Mouse (Mus musculus): ENCODE results near the gene Fars2. TPM values are rescaled to one million over a fixed set of nuclear protein-coding genes. Genes with fewer than 3 reads are reported as not detected.

Gene Fars2
- 10 to 100 TPM; 31.9 to 45.2 (median 36.4) TPM for total RNA-seq (2022)

DNA sequence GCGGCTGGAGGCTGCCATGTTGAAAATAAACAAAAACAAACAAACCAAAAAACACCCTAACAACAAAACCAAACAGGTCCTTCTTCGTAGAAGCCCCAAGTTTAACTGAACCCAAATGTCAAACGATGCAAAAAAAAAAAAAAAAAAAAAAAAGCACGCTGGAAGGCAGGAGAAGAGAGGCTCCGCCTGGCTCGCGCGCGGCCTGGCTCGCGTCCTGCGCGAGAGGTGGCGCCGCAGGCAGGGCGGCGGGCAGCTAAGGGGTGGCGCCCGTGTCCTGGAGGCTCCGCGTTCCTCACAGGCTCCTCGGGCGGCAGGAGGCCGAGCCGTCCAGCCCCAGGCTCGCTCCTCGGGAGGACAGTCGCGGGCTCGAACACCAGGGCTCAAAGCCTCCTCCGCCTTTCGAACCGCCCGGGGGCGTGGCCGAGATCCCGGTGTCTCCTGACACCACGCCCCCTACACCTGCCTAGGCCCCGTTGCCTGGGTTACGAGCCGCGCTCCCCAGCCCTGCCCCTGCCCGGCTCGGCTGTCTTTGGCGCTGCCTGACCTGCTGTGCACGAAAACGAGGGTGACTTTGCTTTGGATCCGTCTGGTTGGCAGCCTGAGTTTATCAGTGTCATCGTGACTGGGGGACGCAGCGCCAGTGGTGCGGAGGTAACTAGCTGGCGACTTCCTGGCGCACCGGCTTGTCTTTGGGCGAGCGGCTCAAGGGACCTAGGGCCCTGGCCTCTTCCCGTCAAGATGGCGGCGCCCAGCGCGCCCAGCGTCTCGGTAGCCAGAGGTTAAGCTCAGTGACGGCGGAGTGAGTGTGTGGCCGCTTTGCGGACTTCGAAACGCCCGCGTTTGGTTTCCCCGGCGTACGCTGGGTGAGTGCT, at the start of gene Fars2, which contains the start of gene Lyrm4:
TSS of gene Fars2 (plus strand) at position 270 of the 872 bp plus-strand sequence.
TSS of gene Lyrm4 (minus strand) at position 384 of the 872 bp plus-strand sequence.
- peak; percentile 91 to 96 for DNase-seq (ENCODE audit: low spot score in 2 of 2)

DNA sequence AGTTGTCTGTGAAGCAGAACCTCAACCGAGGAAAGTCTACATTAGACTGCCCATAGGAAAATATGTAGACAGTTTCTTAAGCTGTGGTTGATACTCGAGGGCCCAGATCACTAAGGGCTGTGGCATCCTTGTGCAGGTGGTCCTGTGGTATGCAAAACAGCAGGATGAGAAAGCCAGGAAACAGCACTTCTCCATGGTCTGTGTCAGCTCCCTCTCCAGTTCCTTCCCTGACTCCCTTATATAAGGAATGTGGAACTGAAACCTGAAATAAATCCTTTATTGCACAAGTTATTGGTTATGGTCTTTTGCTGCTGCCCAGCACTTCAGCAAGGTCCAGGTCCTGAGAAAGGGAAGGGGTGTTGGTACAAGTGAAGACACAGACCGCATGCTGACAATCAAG, 42.7 kb upstream of the Fars2 start:
- DNase-seq (ENCODE audit: low spot score in 2 of 2) = no peak

DNA sequence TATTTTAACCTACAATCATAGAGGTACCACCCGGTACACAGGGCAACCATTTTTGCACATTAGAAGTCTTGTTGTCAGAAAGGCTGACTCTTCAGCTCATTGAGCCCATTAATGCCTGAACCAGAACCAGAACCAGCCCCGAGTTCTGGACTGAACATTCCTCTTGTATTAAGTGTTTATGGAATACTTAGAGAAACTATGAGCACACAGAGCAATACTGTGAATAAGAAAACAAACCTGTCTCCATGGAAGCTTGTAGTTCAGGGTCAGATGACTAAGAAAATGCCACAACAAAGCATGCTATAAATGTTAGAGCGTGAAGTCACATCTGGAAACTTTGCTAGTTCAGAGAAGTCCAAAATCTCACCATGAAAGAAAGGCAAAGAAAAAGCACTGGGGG, 35.6 kb upstream of the Fars2 start:
- DNase-seq (ENCODE audit: low spot score in 2 of 2) = no peak

DNA sequence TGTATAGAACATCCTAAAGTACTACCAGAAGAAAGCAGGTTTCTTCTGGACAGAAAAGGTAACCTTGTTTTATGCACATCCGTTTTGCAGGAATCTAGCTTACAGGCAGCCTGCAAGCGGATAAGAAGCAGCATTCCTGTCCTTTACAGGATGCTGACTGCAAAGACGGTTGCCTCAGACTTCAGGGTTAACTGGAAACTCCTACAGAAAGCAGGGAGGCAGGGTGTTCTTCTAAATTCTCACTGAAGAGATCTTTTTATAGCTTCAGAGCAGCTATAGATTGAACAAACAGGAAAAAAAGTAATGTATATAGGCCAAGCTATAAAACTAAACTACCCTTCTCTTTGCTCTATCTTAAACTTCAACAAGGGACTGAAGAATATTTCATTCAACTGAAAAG, 32.5 kb upstream of the Fars2 start:
- no peak for DNase-seq (ENCODE audit: low spot score in 2 of 2)

DNA sequence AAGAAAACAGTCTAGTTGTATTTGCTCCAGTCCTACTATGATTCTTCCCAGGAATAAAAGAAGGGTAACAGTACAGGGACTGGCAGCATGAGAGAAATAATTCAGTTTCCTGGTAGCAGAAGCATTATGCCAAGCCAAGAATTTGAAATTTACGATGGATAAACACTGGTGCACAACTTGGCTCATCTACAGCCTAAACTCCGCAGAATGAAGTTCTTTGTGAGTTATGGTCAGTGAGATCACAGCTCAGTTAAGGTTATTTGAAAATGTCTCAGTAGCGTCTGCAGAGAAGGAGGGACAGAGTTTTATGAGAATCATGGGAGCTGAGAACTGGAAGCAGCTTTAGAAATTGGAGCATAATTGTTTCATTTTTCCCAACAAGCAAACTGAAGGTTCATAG, 31.2 kb upstream of the Fars2 start:
- DNase-seq (ENCODE audit: low spot score in 2 of 2) = no peak

DNA sequence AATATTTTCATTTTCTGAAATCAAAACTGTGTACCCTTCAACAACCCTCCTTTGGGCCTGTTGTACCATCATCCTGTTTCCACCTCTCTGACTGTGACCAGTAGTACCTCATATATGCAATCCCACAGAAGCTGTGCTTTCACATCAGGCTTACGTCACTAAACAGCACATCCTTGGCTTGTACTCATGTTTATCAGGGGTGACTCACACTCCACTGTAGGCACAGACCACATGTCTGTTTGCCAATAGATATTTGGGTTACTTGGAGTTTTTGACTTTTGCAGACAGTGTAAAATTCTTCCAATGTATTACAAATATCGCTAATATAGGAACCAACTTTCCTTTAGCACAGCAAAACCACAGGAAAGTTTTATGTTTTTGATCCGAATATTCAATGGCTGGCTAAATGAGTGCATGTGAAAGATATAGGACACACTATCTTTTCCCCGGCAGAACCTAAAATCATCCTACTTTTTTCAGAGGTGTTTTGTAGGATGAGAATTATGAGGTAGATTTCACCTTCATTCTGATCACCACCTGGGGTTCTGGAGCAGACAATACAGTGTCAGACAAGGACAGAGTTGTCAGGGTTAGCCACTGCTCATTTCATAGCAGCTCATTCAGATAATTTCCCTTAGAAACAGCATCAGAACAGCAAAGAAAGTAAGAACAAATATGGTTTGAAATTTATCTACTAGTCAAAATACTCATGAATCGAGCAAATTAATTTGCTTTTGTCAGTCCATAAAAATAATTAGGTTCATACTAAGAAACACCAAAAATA, 30.4 kb upstream of the Fars2 start:
- DNase-seq (ENCODE audit: low spot score in 2 of 2) = no peak

DNA sequence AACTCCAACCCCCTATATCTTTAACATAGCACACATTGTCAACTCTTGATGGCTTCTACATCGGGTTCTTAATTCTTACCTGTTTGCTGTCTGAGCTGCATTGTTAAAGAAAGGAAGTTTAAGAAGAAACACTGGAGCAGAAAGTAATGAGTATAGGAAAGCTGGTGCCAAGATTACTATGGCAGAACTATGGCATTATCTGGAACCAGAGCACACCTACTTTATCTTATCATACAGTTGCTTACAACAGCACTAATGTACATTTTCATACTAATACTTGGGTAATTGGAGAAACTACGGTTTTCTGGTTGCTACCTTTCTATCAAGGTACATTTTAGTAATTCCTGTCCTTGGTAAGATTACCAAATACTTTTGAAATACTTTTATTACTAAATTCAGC, 29.8 kb upstream of the Fars2 start:
- no peak for DNase-seq (ENCODE audit: low spot score in 2 of 2)

DNA sequence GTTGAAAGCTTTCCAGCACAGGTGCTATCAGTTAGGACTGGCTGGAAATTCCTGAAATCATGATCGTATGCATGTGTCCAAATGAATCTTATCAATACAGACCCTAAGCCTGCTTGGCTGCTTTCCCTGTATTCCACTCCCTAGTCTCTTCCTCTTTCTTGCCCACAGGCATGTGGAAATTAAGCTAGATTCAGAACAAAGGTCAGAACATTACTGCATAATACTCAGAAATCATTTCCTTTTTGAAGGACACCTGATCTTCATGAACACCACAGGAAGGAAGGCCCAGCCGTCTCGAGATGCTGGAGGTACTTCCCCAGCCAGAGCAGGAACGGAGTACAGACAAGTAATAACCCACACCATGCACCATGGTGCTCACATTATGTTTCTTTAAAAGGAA, 29.0 kb upstream of the Fars2 start:
- no peak for DNase-seq (ENCODE audit: low spot score in 2 of 2)

DNA sequence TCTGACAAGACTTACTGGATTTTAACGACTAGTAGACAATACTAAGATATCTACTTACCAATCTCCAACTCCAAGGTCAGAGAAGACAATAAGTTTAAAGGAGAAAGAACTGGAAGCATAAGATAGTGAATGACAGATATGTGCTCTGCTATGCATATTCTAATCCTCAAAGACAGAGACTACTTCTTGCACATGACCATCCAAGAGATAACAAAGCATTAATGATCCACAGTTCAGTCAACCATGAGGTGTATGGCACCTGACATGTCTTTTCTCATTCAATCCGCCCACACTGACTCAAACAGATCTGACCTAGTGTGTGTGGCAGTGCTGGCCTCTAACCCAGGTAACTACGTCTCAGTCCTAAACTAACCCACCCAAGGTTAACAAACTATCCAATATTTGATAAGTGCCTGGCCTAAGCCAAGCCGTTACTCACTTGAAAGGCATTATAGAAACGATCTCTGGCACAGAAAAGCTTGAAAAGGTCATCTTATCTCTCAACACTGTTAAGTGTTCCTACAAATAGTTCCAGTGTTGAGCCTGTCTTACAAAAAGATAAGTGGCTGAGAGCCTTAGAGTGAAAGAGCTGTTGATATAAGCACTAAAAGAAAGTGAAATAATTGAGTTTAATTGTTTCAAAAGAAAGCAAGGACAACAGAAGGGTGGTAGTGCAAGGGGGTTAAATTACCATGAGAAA, 20.4 kb upstream of the Fars2 start:
- no peak for DNase-seq (ENCODE audit: low spot score in 2 of 2)

DNA sequence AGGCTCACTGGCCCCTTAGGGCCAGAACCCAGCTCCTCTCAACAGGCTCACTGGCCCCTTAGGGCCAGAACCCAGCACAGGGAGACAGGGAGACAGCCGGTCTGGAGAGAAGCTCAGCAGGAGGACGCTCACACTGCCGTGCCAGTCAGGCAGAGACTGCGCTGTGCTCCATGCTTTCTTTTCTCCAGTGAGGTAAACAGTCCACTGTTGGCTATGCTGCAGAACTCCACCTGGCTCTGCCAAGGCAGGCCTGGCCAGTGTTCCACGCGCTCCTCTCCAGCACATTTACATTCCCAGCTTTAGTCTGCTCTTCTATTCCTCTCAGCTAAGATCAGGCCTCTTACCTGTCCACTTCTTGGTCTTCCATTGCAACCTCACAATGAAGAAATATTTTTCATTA, 11.6 kb upstream of the Fars2 start:
- no peak for DNase-seq (ENCODE audit: low spot score in 2 of 2)

DNA sequence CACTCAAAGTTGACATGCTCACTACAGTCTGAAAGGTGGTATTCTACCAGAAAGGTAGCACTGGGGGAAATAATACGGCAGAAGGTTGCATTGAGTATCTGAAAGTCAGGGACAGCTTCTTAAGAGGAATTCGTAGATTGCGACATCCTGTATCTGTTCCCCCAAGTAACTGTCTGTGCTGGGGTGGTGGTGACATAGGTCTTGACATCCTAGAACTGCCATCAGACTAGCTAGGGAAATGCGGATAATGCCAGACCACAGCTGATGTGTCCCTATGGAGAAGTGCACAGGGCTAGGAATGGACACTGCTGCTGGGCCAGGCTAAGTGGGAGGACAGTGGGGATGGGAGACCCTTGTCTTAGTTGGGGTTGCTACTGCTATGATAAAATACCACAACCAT, 8.7 kb upstream of the Fars2 start:
- DNase-seq (ENCODE audit: low spot score in 2 of 2) = no peak

DNA sequence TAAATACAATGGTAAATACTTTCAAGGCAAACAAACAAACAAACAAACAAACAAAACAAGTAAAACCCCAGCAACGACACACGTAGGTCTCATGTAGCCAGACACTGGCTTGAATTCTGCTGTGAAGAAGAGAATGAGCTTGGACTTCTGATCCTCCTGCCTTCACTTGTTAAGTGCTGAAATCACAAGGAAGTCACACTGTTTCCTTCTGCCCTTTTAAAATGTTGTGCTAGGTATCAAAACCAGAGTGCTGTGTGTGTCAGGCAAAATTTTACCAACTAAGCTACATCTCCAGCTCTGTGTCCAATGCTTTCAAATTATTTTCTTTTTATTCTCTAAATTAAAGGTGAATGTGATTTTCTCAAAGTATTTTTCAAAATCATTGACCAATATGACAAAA, 5.9 kb upstream of the Fars2 start:
- no peak for DNase-seq (ENCODE audit: low spot score in 2 of 2)

DNA sequence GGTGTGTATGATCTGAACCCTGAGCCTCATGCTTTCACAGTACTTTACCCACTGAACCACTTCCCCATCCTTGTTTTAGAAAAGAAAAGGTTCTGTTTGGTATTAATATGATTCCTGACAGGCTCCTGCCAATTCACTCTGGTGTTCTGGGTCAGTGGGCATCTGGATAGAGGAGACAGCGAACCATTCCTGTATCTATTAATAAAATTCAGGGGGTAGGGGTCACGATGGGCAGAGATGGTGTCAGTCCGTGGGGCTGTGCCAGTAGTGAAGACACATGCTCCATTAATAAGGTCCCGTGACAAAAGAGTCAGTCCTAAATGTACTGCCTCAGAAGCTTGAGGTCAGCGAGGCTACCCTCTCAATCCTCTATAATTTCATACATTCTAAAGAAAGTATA, 4.0 kb upstream of the Fars2 start:
- DNase-seq (ENCODE audit: low spot score in 2 of 2) = no peak

DNA sequence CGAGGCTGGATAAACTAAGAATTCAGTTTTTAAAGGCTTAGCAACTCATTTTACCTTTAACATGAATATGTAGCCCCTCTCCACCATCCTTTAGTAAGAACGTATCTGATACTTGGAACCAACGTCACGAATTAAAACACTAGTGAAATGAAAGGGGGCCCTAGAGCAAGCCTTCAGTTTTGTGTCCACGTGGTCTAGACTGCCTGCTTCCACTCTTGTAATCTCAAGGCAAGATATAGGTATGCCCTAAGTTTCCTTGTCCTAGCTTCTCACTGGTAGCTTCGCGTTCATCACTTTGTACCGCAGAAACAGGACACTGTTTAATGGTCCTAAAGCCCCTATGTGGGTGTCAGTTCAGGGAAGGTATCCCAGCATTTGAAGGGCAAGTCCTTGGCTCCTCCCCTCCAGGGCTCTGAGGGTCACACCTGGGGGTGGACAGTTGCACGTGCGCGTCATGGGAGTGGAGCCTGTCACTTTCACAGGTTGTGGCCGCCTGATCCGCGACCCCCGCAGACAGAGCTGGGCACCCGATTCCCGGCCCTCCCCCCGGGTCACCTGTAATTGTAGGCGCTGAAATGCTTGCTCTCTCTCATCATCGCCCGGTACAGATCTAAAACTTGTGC, 581 bp upstream of the Fars2 start:
- DNase-seq (ENCODE audit: low spot score in 2 of 2) = peak; percentile 18 to 19

DNA sequence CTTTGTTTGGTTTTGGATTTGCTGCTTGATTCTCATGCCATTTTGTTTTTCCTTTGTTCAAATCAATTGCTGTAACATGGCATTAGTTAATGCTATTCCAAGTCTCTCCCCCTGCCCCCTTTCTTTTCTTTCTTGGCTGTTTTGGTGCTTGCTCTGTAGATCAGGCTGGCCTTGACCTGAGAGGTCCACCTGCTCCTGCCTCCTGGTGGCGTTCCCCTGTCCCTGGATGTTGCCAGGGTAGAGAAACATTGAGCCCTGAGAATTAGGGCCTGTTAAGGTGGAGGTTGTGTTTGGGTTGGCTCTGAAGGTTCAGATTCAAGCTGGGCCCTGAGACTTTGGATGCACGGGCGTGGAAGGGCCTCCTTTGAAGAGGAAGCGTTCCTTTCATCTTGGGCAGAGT, 2.5 kb downstream of the Fars2 start:
- no peak for DNase-seq (ENCODE audit: low spot score in 2 of 2)

DNA sequence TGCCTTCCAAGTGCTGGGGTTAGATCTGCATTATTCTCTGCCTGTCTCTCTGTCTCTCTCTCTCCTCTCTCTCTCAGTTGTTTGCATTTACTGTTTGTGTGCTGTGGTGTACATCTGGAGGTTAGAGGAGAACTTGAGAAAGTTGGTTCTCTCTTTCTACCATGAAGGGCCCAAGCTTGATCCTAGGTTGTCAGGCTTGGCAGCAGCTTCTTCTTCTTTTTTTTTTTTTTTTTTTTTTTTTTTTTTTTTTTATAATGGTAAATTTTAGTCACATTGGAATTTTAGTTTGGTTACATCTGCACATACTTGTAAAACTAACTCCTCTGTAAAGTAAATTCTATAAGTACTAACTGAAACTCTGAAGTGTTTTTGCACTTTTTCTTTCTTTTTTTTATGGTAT, 3.4 kb downstream of the Fars2 start:
- no peak for DNase-seq (ENCODE audit: low spot score in 2 of 2)

DNA sequence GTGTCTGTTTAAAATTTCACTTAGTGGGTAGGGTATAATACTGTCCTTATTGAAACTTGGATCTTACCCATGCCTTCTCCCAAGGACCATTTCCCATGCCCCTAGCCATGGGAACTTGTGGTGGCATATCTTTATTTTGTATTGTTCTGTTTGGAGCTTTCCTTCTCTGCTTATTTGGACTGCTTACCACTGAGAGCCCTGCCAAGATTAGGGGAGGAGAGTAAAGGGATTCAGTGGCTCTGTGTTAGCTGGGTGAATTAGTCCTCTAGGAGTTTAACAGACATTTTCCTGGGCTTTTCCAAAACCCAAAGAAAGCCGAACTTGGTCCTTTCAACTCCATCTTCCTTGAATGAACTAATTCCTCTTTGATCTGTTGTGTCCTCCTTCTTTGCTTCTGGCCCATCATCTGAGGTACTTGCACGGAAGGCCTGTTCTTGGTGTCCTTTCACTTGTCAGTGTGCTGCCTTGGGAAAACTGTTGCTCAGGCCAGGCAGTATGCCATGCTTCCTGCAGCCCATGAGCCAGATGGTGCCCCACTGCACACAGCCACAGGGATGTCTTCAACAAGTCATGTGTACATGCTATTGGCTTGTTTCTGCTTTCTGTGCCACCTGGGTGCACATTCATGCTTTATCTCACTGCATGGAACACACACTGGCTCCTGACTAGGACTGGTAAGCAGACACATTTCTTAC, 12.3 kb downstream of the Fars2 start:
- peak in 1 of 2 experiments; percentile 28 for DNase-seq (ENCODE audit: low spot score in 2 of 2)

DNA sequence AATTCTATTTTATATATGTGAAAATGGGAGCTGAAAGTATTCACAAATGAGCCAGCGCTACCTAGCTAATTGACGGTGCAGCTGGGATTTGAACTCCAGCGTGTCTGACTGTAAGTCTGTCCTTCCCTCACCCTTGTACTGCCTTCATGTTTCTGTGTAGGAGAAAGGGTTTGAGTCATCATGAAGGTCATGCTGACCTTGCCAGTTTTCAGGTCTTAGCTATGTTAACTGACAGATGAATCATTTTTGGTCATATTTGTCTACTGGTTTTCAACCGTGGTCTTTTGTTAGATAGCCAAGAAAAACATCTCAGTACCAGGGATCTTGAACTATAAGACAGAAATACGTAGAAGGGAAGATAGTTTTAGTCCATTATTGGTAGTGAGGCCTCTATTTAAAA, 14.2 kb downstream of the Fars2 start:
- no peak for DNase-seq (ENCODE audit: low spot score in 2 of 2)

DNA sequence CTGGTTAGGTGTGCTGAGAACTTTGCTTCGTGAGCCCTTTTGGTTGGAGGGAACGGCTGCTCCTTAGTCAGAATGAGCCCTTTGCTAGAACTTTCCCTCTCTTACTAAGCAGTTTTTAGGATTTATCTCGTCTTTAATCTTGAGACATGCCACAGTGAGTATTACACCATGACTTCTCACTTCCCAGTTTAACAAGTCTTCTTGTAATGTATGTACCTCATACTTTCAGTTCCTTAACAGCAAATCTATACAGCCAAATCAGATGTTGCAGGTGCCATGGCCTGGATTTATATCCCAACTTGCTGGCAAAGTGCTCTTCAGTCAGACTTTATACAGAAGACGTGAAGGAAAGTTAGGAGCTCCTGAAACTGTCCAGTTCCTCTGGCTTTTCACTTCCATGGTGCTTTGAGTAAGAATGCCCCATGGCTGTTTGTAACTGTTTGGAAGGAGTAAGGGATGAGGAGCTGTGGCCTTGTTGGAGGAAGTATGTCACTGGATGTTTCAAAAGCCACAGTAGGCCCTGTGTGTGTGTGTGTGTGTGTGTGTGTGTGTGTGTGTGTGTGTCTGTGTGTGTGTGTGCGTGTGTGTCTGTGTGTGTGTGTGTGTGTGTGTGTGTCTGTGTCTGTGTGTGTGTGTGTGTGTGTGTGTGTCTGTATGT, 14.9 kb downstream of the Fars2 start:
- DNase-seq (ENCODE audit: low spot score in 2 of 2) = no peak

DNA sequence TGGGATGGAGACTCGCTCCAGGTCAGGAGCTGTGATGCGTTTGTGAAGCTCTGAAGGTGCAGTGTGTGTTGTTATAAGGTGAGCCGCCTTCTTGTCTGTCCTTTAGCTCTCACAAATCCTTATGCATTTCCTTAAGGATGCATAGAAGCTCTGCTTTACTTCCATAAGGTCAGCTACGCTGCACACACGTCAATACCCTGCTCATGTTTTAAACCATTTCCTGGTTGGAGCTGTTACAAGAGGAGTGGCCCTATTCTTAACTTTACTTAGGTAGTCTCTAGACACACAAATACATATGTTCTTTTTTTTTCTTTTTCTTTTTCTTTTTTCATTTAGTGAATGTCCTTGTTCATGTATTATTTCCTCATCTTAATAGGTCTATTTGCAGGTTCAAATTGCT, 22.5 kb downstream of the Fars2 start:
- DNase-seq (ENCODE audit: low spot score in 2 of 2) = no peak
